Mouse (Mus musculus) spleen, postnatal 4 days (tissue): Measurements from ENCODE around the gene Gsta3.

ENCODE experiments used
- DNase-seq, 2 experiments: peaks; one replicate each; pipeline ENCODE4 v3.0.0; 2022; ENCODE audit warnings: low spot score in 2 of 2

Gsta3 gene

DNA sequence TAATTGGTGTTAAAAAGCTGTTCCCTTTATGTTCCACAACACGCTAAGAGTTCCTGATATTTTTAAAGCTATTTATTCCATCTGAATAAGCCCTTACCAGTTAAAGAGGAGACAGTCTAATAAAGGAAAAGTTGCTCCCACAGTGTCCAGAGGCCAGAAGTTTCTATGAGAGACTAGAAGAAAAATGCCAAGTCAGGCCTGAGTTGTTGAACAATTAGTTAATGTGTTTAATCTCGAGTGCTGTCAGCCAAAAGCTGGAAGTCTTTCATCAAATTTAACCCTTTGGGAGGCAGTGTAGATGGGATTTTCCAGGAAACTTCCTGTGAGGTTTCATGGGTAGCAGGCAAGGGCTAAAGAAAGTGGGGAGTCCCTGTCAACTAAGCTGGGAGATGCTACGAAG, 59.4 kb downstream of the Gsta3 start:
- no peak for DNase-seq

DNA sequence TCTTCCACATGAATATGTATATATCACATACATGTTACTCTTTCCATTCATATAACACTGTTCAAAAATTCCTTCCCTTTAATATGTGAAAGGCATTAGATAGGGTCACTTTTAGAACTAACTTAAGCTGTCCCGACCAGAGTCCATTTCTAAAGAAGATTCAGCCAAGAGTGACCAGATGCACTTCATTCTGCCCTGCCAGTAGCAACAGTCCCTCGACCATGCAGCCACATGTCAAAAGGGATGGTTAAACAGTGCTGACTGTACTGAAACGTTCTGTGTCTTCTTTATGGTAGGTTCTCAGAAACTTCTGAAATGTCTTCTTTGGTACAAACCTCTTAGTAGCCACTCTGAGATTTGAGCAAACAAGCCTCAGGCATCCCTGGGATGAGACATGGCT, 61.3 kb downstream of the Gsta3 start:
- DNase-seq = no peak

DNA sequence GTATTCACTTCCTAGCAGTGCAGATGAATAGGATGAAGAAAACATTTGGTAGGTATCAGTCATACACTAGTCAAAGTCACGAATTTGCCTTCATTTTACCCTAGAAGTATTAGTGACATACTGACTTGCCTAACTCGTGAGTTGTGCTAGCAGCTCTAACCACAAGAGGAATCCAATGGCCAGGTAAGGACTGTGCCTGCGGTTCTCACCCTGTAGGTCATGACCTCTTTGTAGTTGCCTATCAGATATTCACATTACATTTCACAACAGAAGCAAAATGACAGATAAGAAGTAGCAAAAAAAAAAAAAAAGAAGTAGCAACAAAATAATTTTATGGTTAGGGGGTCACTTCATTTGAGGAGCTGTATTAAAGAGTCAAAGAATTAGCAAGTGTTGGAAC, 63.8 kb downstream of the Gsta3 start:
- no peak for DNase-seq

DNA sequence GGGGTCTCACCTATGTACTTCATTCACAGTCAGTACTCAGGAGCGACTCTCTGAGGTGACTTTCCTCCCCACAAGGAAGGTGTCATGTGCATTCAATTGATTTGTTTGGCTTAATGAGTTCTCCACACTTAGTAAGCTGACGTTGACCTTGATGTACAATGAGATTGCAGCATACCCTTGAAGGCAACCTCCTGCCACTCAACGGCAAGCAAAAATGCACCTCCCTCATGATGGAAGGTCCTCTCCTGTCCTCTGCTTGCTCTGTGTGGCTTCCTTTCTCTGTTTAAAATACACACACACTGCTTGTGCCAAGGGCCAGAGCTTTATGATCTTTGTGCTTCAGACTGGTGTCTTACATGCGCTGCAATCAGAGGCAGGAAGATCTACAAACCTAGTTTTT, 64.3 kb downstream of the Gsta3 start:
- no peak for DNase-seq

DNA sequence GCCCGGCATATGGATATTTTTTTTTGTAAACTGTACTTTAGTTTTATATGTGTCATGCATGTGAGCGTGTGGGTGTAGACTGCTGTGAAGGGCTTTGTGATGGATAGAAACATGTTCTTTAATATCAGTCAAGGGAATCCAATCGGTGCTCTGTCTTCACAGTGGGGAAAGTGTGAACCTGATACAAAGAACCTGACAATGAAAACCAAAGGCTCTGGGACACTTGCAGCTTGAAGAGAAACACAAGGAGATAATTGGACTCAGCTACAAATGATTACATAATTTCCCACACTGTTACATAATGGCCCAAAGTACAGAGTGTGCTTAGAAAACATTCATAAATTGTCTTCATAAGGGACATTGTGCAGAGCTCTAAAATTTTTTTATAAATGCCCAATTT, 65.1 kb downstream of the Gsta3 start:
- DNase-seq = no peak

DNA sequence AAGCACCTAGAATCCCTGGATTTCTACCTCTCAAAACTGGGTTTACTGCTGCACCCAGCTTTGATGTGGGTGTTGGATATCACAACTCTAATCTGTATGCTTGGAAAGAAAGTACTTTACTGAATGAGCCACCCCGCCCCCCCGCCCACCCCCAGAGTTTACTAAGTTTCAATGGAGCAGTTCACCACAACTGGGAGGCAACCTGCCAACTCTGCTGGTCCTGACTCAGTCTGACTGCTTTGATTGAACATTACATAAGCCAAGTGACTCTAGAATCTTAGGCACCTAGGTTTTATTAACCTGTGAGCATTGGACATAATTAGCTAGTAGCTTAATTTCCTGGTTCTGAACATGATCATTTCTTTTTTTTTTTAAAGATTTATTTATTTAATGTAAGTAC, 73.9 kb downstream of the Gsta3 start:
- no peak for DNase-seq
